Mouse (Mus musculus): ENCODE results near the gene Eef1b2. TPM values are rescaled to one million over a fixed set of nuclear protein-coding genes. Genes with fewer than 3 reads are reported as not detected.

Eef1b2 gene
- total and polyA plus RNA-seq, 3 experiments, result 533 to 2,961 (median 673) TPM

DNA sequence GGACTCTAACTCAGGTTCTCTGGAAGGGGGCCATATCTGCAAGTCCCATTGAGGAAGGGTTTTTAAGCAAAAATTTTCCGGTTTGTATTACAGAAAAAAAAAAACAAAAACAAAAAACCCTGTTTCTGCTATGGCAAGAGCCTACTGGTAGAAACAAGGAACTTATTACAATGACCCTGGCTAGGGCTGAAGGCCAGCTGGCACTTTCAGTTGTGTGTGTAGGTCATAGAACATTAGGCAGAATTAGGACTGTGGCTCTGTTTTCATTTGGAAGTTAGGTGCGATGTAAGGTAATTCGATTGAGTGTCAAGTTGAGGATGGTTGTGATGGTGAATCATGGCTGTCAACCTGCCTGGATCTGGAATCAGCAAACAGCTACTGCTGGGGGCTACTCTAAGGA lies 11.9 kb downstream of the Eef1b2 start:
- H3K27me3 ChIP-seq (ENCODE audit: insufficient read depth, low read length), result peaks cover 3% of the 10 kb centered on the region; the same call in 1 of the 2 replicates
- H3K4me1 ChIP-seq (ENCODE audit: insufficient read depth, low read depth, low read length), result no peaks in the 10 kb centered on the region
- peaks cover 3% of the 10 kb centered on the region for H3K36me3 ChIP-seq (replicated peaks)
- ATAC-seq (ENCODE audit: extremely low read depth, insufficient number of reproducible peaks, low FRiP score, poor library complexity, severe bottlenecking) (no peak), DNase-seq (ENCODE audit: low spot score) (no peak)
- TF ChIP-seq CTCF (IDR thresholded peaks at IDR 0.05; ENCODE audit: low read depth, low read length), result no peak
- no peak for TF ChIP-seq GATA2 (IDR thresholded peaks at IDR 0.05; ENCODE audit: borderline replicate concordance, low read depth, low read length)
- no peak for TF ChIP-seq TAL1 (conservative IDR thresholded peaks at IDR 0.05; ENCODE audit: low read depth, low read length)
- no peak for TF ChIP-seq GATA1 (IDR thresholded peaks at IDR 0.05; ENCODE audit: borderline replicate concordance, low read length)
- no peak for TF ChIP-seq POLR2AphosphoS5 (IDR thresholded peaks at IDR 0.05; ENCODE audit: insufficient replicate concordance, low read depth, low read length)
- no peaks in the 10 kb centered on the region for H3K9me3 ChIP-seq (replicated peaks)
- H3K4me3 ChIP-seq (ENCODE audit: low read depth, low read length), result no peak overlapping the region

DNA sequence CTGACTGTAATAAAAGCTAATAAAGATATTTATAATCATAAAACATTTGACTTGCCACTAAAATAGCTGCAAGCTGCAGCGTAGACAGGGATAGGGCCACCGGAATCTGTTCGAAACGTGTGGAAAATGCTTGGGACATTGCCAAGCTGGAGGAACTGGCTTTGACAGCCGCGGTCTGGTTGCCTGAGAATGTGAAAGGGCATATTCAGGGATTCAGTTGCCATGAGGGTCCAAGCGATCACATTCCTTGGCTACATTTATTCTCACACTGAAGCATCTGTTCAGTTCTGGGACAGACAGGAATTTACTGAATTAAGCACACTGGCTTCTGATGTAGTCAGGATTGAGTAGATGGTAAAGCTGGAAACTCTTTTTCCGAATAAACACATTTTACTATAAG lies 14.2 kb downstream of the Eef1b2 start:
- no peak overlapping the region for H3K4me3 ChIP-seq (ENCODE audit: low read depth, low read length)
- peaks cover 3% of the 10 kb centered on the region; the same call in 1 of the 2 replicates for H3K27me3 ChIP-seq (ENCODE audit: insufficient read depth, low read length)
- no peak for TF ChIP-seq CTCF (IDR thresholded peaks at IDR 0.05; ENCODE audit: low read depth, low read length)
- TF ChIP-seq TAL1 (conservative IDR thresholded peaks at IDR 0.05; ENCODE audit: low read depth, low read length), result no peak
- TF ChIP-seq POLR2AphosphoS5 (IDR thresholded peaks at IDR 0.05; ENCODE audit: insufficient replicate concordance, low read depth, low read length), result no peak
- TF ChIP-seq GATA2 (IDR thresholded peaks at IDR 0.05; ENCODE audit: borderline replicate concordance, low read depth, low read length), result no peak
- no peak for TF ChIP-seq GATA1 (IDR thresholded peaks at IDR 0.05; ENCODE audit: borderline replicate concordance, low read length)
- no peaks in the 10 kb centered on the region for H3K9me3 ChIP-seq (replicated peaks)
- DNase-seq (ENCODE audit: low spot score) (no peak), ATAC-seq (ENCODE audit: extremely low read depth, insufficient number of reproducible peaks, low FRiP score, poor library complexity, severe bottlenecking) (no peak)
- no peaks in the 10 kb centered on the region for H3K36me3 ChIP-seq (replicated peaks)
- H3K4me1 ChIP-seq (ENCODE audit: insufficient read depth, low read depth, low read length), result no peaks in the 10 kb centered on the region

DNA sequence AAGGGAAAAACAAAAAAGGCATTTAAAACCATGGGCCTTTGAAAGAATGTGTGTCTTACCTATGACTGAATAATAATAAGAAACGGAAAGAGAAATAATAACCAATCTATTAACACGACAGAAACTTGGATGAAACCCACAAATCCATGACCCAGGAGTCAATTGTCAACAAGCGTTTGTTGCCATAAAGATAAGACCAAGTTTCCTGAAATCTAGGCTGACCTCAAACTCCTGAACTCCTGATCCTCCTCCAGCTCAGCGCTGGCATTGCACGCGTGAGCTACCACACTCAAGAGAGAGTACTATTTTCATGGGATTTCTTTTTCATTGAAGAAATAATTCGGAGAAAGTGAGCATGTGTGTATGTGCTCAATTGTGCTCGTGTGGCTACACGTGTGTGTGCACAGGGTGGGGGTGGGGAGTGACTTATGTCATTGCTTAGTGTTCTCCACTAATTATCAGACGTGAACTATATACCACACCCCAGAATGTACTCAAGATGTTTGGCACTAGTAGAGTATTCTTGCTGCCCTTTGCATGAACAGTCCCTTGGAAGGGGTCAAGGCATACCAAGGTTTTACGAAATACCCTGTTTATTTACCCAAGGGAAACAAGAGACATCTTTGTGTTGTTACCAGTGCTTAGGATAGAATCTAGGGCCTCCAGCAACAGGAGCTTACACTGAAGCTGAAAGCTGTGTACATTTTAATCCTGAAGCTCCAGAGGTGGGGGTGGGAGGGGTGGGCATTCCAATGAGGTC lies 15.9 kb downstream of the Eef1b2 start:
- no peak for DNase-seq (ENCODE audit: low spot score)
- ATAC-seq (ENCODE audit: extremely low read depth, insufficient number of reproducible peaks, low FRiP score, poor library complexity, severe bottlenecking), result no peak
- H3K27me3 ChIP-seq (ENCODE audit: insufficient read depth, low read length), result peaks cover 5% of the 10 kb centered on the region; the same call in 1 of the 2 replicates
- no peaks in the 10 kb centered on the region for H3K4me1 ChIP-seq (ENCODE audit: insufficient read depth, low read depth, low read length)
- no peak for TF ChIP-seq GATA2 (IDR thresholded peaks at IDR 0.05; ENCODE audit: borderline replicate concordance, low read depth, low read length)
- no peak for TF ChIP-seq CTCF (IDR thresholded peaks at IDR 0.05; ENCODE audit: low read depth, low read length)
- TF ChIP-seq TAL1 (conservative IDR thresholded peaks at IDR 0.05; ENCODE audit: low read depth, low read length), result no peak
- no peak for TF ChIP-seq GATA1 (IDR thresholded peaks at IDR 0.05; ENCODE audit: borderline replicate concordance, low read length)
- no peak for TF ChIP-seq POLR2AphosphoS5 (IDR thresholded peaks at IDR 0.05; ENCODE audit: insufficient replicate concordance, low read depth, low read length)
- H3K36me3 ChIP-seq (replicated peaks), result no peaks in the 10 kb centered on the region
- H3K4me3 ChIP-seq (ENCODE audit: low read depth, low read length), result no peak overlapping the region
- H3K9me3 ChIP-seq (replicated peaks), result no peaks in the 10 kb centered on the region

DNA sequence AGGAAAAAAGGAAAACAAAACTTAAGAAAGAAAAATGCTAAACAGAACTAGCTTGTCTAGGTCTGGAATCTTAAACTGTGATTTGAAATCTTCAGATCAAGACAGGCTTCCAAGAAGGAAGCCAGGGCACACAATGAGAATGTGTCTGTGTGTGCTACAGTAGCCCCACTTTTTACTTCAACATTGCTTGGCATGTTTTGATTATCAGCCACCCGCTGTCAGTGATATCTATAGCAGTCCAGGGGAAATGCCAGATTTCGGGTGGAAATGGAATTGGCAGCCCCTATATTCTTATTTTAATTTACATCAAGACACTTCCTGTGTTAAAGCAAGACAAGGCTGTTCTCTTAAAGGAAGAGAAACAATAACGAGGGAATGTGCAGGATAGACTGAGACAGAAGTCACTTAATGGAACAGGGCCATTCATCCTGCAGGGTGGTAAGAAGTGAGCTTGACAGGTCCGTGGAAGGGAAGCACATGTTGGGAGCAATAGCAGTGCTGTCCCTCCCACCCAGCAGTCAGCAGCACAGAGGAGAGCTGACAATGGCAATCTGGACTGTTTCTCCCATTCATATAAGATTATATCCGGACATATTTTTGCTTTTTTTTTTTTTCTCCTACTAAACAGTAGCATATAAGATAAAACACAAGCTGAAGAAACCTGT lies 19.4 kb downstream of the Eef1b2 start:
- H3K4me3 ChIP-seq (ENCODE audit: low read depth, low read length), result no peak overlapping the region
- TF ChIP-seq GATA1 (IDR thresholded peaks at IDR 0.05; ENCODE audit: borderline replicate concordance, low read length), result no peak
- TF ChIP-seq TAL1 (conservative IDR thresholded peaks at IDR 0.05; ENCODE audit: low read depth, low read length), result no peak
- TF ChIP-seq CTCF (IDR thresholded peaks at IDR 0.05; ENCODE audit: low read depth, low read length), result no peak
- TF ChIP-seq GATA2 (IDR thresholded peaks at IDR 0.05; ENCODE audit: borderline replicate concordance, low read depth, low read length), result no peak
- no peak for TF ChIP-seq POLR2AphosphoS5 (IDR thresholded peaks at IDR 0.05; ENCODE audit: insufficient replicate concordance, low read depth, low read length)
- no peaks in the 10 kb centered on the region for H3K9me3 ChIP-seq (replicated peaks)
- no peaks in the 10 kb centered on the region for H3K4me1 ChIP-seq (ENCODE audit: insufficient read depth, low read depth, low read length)
- no peak for DNase-seq (ENCODE audit: low spot score)
- ATAC-seq (ENCODE audit: extremely low read depth, insufficient number of reproducible peaks, low FRiP score, poor library complexity, severe bottlenecking), result no peak
- H3K27me3 ChIP-seq (ENCODE audit: insufficient read depth, low read length), result peaks cover 16% of the 10 kb centered on the region
- no peaks in the 10 kb centered on the region for H3K36me3 ChIP-seq (replicated peaks)

DNA sequence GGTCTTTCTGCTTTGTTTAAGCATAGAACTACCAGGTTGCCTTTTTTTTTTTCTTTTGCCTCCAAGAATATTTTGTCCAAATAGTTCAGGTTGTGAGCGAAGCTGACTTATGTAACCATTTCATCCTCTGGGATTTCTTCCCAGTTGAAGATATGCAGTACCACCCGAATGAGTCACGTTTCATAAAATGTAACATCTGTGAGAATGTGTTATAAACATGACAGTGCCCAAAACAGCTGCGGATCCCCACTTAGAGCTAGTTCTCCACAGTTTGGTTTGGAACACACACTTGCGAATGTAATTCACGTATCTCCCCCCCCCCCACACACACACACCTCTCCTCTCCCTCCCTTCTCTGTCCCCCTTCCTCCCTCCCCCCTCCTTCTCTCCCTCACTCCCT lies 22.8 kb downstream of the Eef1b2 start:
- Histone ChIP-seq H3K9me3 (replicated peaks) (no peaks in the 10 kb centered on the region), H3K27me3 (ENCODE audit: insufficient read depth, low read length) (peaks cover 24% of the 10 kb centered on the region), H3K36me3 (replicated peaks) (no peaks in the 10 kb centered on the region), H3K4me1 (ENCODE audit: insufficient read depth, low read depth, low read length) (peaks cover 3% of the 10 kb centered on the region; the same call in 1 of the 2 replicates), H3K4me3 (ENCODE audit: low read depth, low read length) (no peak overlapping the region)
- TF ChIP-seq TAL1 (conservative IDR thresholded peaks at IDR 0.05; ENCODE audit: low read depth, low read length) (no peak), CTCF (IDR thresholded peaks at IDR 0.05; ENCODE audit: low read depth, low read length) (no peak), GATA2 (IDR thresholded peaks at IDR 0.05; ENCODE audit: borderline replicate concordance, low read depth, low read length) (no peak), GATA1 (IDR thresholded peaks at IDR 0.05; ENCODE audit: borderline replicate concordance, low read length) (no peak), POLR2AphosphoS5 (IDR thresholded peaks at IDR 0.05; ENCODE audit: insufficient replicate concordance, low read depth, low read length) (no peak)
- DNase-seq (ENCODE audit: low spot score) (no peak), ATAC-seq (ENCODE audit: extremely low read depth, insufficient number of reproducible peaks, low FRiP score, poor library complexity, severe bottlenecking) (no peak)

DNA sequence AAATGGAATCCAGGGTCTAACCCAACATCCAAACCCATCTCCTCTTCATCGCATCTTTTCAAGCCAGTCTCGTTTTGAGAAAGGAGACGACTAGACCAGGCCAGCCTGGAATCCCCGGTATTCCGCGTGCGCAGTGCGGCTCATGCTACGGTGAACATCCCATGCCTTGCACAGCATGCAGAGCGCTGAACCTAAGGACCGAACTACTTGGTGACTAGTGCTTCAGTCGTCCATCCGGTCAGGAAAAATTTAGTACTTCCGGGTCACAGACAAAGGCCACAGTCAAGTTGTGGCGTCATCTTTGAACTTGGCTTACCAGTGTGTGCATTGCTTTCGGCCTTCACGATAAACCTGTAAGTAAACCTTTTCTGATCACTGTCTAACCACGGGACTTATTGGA lies 23.7 kb downstream of the Eef1b2 start:
- H3K4me3 ChIP-seq (ENCODE audit: low read depth, low read length), result no peak overlapping the region
- peaks cover 3% of the 10 kb centered on the region; the same call in 1 of the 2 replicates for H3K4me1 ChIP-seq (ENCODE audit: insufficient read depth, low read depth, low read length)
- no peaks in the 10 kb centered on the region for H3K9me3 ChIP-seq (replicated peaks)
- ATAC-seq (ENCODE audit: extremely low read depth, insufficient number of reproducible peaks, low FRiP score, poor library complexity, severe bottlenecking) (no peak), DNase-seq (ENCODE audit: low spot score) (no peak)
- H3K27me3 ChIP-seq (ENCODE audit: insufficient read depth, low read length), result peaks cover 31% of the 10 kb centered on the region
- no peaks in the 10 kb centered on the region for H3K36me3 ChIP-seq (replicated peaks)
- TF ChIP-seq POLR2AphosphoS5 (IDR thresholded peaks at IDR 0.05; ENCODE audit: insufficient replicate concordance, low read depth, low read length), result no peak
- TF ChIP-seq GATA2 (IDR thresholded peaks at IDR 0.05; ENCODE audit: borderline replicate concordance, low read depth, low read length), result no peak
- TF ChIP-seq CTCF (IDR thresholded peaks at IDR 0.05; ENCODE audit: low read depth, low read length), result no peak
